Mouse (Mus musculus): ENCODE data around the gene Tbc1d22a. TPM values are rescaled to one million over a fixed set of nuclear protein-coding genes. Genes with fewer than 3 reads are reported as not detected.

Tbc1d22a gene
- polyA plus RNA-seq, 1 experiment from 2014 or later: 6.2 TPM

DNA sequence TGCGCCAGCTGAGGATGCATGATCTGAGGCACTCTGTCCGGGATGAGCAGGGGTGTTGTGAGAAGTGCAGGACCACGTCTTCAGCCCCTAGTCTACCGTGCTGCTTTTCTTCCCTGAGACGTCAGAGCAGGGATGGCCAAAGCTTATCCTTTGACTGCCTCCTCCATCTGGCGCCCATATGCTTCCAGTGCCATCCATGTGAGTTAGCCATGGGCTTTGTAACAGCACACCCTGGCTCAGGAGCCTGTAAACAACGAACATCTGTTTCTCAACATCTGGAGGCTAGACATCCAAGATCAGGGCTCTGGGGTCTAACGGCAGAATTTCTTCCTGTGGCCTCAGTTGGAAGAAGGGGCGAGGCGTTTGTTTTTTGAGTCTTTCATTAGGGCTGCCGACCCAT, 259.2 kb downstream of the Tbc1d22a start:
- ATAC-seq (replicated peaks; ENCODE audit: insufficient number of reproducible peaks, low FRiP score, low TSS enrichment, low read depth) (peak; percentile 63), DNase-seq (ENCODE audit: low spot score) (peak; percentile 90)
- Histone ChIP-seq H3K27ac (replicated peaks; ENCODE audit: low read depth, low read length) (peak overlapping the region; percentile 13; the same call in 1 of the 2 replicates), H3K4me3 (ENCODE audit: low read depth, low read length) (no peak overlapping the region), H3K27me3 (ENCODE audit: control insufficient read depth, insufficient read depth, low read length) (no peaks in the 10 kb centered on the region), H3K9me3 (replicated peaks; ENCODE audit: control insufficient read depth, low read length) (no peaks in the 10 kb centered on the region), H3K4me2 (ENCODE audit: low read depth, low read length) (no peak overlapping the region), H3K4me1 (ENCODE audit: control insufficient read depth, insufficient read depth, low read length) (peaks cover 17% of the 10 kb centered on the region), H3K36me3 (replicated peaks; ENCODE audit: control insufficient read depth, insufficient read depth, low read depth, low read length) (no peaks in the 10 kb centered on the region), H3K9ac (replicated peaks; ENCODE audit: low read length) (no peak overlapping the region)
- 22% methylated on average over 11 of the region's 11 CpGs for WGBS

DNA sequence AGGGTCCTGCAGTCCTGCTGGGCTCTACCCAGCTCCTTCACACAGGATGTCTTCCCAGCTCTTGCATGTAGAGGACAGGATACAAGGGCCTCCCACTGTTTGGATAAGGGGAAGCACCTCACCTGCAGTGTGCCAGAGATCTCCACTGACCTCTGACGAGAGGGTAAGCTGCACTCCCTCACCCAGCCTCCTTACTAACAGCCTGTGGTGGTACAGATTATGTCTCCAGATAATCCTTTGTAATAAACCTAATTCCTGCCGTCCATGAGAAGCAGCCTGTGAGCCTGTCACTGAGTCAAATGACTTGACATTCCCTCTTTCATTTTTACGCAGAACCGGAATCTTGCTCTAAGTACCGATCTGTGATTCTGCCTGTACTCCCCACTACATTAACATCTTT, 260.7 kb downstream of the Tbc1d22a start:
- H3K4me2 ChIP-seq (ENCODE audit: low read depth, low read length): no peak overlapping the region
- no peak for DNase-seq (ENCODE audit: low spot score)
- no peaks in the 10 kb centered on the region for H3K27me3 ChIP-seq (ENCODE audit: control insufficient read depth, insufficient read depth, low read length)
- no peaks in the 10 kb centered on the region for H3K9me3 ChIP-seq (replicated peaks; ENCODE audit: control insufficient read depth, low read length)
- 73% methylated on average over 5 of the region's 5 CpGs for WGBS
- no peak for ATAC-seq (replicated peaks; ENCODE audit: insufficient number of reproducible peaks, low FRiP score, low TSS enrichment, low read depth)
- peaks cover 18% of the 10 kb centered on the region for H3K4me1 ChIP-seq (ENCODE audit: control insufficient read depth, insufficient read depth, low read length)
- H3K4me3 ChIP-seq (ENCODE audit: low read depth, low read length): no peak overlapping the region
- no peak overlapping the region for H3K27ac ChIP-seq (replicated peaks; ENCODE audit: low read depth, low read length)
- H3K36me3 ChIP-seq (replicated peaks; ENCODE audit: control insufficient read depth, insufficient read depth, low read depth, low read length): no peaks in the 10 kb centered on the region
- H3K9ac ChIP-seq (replicated peaks; ENCODE audit: low read length): no peak overlapping the region

DNA sequence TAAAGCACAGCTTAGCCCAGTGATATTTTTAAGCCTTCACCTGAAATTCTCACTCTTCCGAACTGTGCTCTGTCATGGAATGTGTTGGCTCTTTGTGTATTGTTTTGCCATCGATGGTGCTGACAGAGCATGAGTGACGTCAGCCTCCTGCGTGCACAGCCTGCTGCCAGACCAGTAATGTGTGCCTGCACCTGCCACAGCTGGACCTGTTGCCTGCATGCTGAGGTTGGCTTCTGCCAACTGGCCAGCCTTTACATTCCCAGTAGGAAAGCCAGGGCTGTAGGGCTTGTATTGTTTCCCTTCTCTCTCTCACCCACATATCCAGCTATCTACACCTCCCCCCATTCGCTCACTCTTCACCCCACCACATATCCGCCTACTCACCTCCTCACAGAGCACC, 262.2 kb downstream of the Tbc1d22a start:
- peaks cover 18% of the 10 kb centered on the region for H3K4me1 ChIP-seq (ENCODE audit: control insufficient read depth, insufficient read depth, low read length)
- no peak overlapping the region for H3K4me2 ChIP-seq (ENCODE audit: low read depth, low read length)
- DNase-seq (ENCODE audit: low spot score): no peak
- H3K27ac ChIP-seq (replicated peaks; ENCODE audit: low read depth, low read length): no peak overlapping the region
- no peak overlapping the region for H3K9ac ChIP-seq (replicated peaks; ENCODE audit: low read length)
- no peak for ATAC-seq (replicated peaks; ENCODE audit: insufficient number of reproducible peaks, low FRiP score, low TSS enrichment, low read depth)
- H3K36me3 ChIP-seq (replicated peaks; ENCODE audit: control insufficient read depth, insufficient read depth, low read depth, low read length): no peaks in the 10 kb centered on the region
- H3K27me3 ChIP-seq (ENCODE audit: control insufficient read depth, insufficient read depth, low read length): no peaks in the 10 kb centered on the region
- no peak overlapping the region for H3K4me3 ChIP-seq (ENCODE audit: low read depth, low read length)
- 83% methylated on average over 6 of the region's 6 CpGs for WGBS
- no peaks in the 10 kb centered on the region for H3K9me3 ChIP-seq (replicated peaks; ENCODE audit: control insufficient read depth, low read length)

DNA sequence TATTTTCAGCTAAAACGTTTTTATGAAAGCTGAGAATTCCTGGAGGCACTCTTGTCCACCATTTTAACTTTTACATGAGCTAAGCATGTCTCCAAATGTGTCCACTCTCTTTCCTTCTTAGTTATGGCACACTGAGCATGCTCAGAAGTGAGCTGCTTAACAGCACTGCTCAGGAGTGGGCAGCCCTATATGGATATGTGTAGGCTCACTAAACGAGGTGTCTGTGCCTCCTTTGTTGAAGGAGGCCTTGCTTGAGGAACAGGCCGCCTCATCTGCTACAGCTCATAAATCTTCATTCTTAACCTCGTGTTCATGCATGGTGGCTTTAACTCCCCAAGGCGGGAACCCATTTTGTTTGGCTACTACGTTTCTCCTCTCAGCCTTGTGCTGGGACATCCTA, 262.8 kb downstream of the Tbc1d22a start:
- Histone ChIP-seq H3K4me2 (ENCODE audit: low read depth, low read length) (no peak overlapping the region), H3K4me1 (ENCODE audit: control insufficient read depth, insufficient read depth, low read length) (peaks cover 18% of the 10 kb centered on the region), H3K36me3 (replicated peaks; ENCODE audit: control insufficient read depth, insufficient read depth, low read depth, low read length) (no peaks in the 10 kb centered on the region), H3K27ac (replicated peaks; ENCODE audit: low read depth, low read length) (no peak overlapping the region), H3K4me3 (ENCODE audit: low read depth, low read length) (no peak overlapping the region), H3K9me3 (replicated peaks; ENCODE audit: control insufficient read depth, low read length) (no peaks in the 10 kb centered on the region), H3K9ac (replicated peaks; ENCODE audit: low read length) (no peak overlapping the region), H3K27me3 (ENCODE audit: control insufficient read depth, insufficient read depth, low read length) (no peaks in the 10 kb centered on the region)
- ATAC-seq (replicated peaks; ENCODE audit: insufficient number of reproducible peaks, low FRiP score, low TSS enrichment, low read depth): no peak
- WGBS: 59% methylated on average over 6 of the region's 6 CpGs
- DNase-seq (ENCODE audit: low spot score): no peak

DNA sequence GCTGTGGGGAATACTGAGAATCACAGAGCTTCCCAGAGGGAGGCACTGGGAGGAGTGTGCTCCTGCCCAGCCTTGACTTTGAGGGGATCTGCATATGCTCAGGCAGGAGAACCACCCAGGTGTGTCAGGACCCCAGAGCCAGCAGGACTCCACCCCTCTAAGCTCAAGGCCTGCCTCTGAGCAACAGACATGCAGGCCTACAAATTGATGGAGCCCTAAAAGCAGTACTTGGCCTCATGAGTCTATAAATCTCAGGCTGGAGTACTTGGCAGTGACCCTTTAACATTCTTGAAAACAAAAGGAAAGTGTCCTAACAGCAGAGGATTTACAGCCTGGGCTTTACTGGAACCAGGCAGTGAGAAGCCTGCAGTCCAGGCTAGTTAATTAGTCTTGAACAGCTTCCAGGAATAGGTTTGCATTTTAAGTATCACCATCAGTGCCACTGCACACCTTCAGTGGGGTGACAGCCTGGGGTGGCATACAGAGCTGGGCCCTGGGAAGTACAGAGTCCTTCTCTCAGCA, 263.3 kb downstream of the Tbc1d22a start:
- Histone ChIP-seq H3K9me3 (replicated peaks; ENCODE audit: control insufficient read depth, low read length) (no peaks in the 10 kb centered on the region), H3K4me2 (ENCODE audit: low read depth, low read length) (no peak overlapping the region), H3K27ac (replicated peaks; ENCODE audit: low read depth, low read length) (no peak overlapping the region), H3K9ac (replicated peaks; ENCODE audit: low read length) (no peak overlapping the region), H3K4me1 (ENCODE audit: control insufficient read depth, insufficient read depth, low read length) (peaks cover 15% of the 10 kb centered on the region), H3K4me3 (ENCODE audit: low read depth, low read length) (no peak overlapping the region), H3K36me3 (replicated peaks; ENCODE audit: control insufficient read depth, insufficient read depth, low read depth, low read length) (no peaks in the 10 kb centered on the region), H3K27me3 (ENCODE audit: control insufficient read depth, insufficient read depth, low read length) (no peaks in the 10 kb centered on the region)
- no peak for DNase-seq (ENCODE audit: low spot score)
- no peak for ATAC-seq (replicated peaks; ENCODE audit: insufficient number of reproducible peaks, low FRiP score, low TSS enrichment, low read depth)

DNA sequence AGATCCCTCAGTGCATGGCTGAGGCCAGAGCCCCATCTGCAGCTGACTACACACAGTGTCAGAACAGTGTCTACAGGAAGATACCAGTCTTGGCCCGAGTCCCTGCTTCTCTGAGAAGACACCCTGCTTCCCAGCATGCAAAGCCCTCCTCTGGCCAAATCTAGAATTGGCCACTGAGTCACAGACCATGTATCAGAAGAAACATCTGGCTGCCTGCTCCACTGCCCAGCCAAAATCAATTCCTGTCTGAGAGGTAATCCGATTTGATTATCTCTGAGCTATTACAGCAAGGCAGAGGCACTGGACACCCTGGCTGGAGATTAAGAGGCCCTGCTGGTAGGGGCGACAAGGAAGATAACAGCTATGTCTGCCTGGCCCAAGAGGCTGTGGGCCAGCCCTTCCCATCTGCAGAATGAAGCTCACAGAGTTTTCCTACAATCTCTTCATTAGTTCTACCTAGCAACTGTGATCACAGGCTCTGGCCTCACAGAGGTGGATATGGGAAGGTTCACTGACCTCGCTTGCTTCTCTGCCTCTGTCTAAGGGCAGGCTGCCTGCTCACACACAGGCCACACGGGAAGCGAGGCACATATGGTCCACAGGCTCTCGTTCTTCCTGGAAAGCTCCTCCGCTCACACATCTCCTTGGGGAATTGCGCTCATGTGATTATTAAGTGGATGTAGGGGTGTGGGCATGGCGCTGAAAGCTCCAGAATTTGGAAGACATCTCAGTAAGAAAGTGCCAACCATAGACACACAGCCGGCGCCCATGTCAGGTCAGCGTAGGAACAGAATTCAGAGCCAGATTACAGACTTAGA, 264.6 kb downstream of the Tbc1d22a start:
- Histone ChIP-seq H3K27me3 (ENCODE audit: control insufficient read depth, insufficient read depth, low read length) (no peaks in the 10 kb centered on the region), H3K4me3 (ENCODE audit: low read depth, low read length) (no peak overlapping the region), H3K4me2 (ENCODE audit: low read depth, low read length) (no peak overlapping the region), H3K4me1 (ENCODE audit: control insufficient read depth, insufficient read depth, low read length) (peaks cover 12% of the 10 kb centered on the region), H3K36me3 (replicated peaks; ENCODE audit: control insufficient read depth, insufficient read depth, low read depth, low read length) (no peaks in the 10 kb centered on the region), H3K27ac (replicated peaks; ENCODE audit: low read depth, low read length) (no peak overlapping the region), H3K9ac (replicated peaks; ENCODE audit: low read length) (0 out of 2 replicates have a peak overlapping the region, but pooled peaks have one; percentile 6), H3K9me3 (replicated peaks; ENCODE audit: control insufficient read depth, low read length) (no peaks in the 10 kb centered on the region)
- 0 out of 2 replicates have a peak, but pooled peaks have one; percentile 46 for ATAC-seq (replicated peaks; ENCODE audit: insufficient number of reproducible peaks, low FRiP score, low TSS enrichment, low read depth)
- 50% methylated on average over 13 of the region's 13 CpGs for WGBS
- peak; percentile 53 for DNase-seq (ENCODE audit: low spot score)

DNA sequence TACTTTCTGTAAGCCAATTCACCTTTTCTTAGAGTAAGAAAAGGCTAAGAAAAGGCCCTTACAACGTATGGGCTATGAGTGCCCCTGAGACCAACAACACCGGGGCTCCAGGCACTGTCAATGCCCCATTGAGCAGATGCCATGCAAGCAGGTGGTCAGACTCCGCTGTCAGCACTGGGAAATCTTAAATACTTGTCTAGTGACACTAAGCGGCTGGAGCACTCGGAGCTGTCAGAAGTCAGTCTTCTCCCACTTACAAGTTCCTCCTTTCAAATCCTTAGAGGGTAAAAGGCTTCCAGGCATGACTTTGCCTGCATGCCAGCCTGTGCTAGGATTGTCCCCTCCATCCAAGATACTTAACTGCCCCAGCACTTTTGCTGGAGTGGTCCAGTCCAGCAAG, 268.1 kb downstream of the Tbc1d22a start:
- no peaks in the 10 kb centered on the region for H3K36me3 ChIP-seq (replicated peaks; ENCODE audit: control insufficient read depth, insufficient read depth, low read depth, low read length)
- no peak overlapping the region for H3K9ac ChIP-seq (replicated peaks; ENCODE audit: low read length)
- WGBS: 77% methylated on average over 5 of the region's 5 CpGs
- H3K4me1 ChIP-seq (ENCODE audit: control insufficient read depth, insufficient read depth, low read length): peaks cover 7% of the 10 kb centered on the region
- DNase-seq (ENCODE audit: low spot score) (no peak), ATAC-seq (replicated peaks; ENCODE audit: insufficient number of reproducible peaks, low FRiP score, low TSS enrichment, low read depth) (no peak)
- H3K27me3 ChIP-seq (ENCODE audit: control insufficient read depth, insufficient read depth, low read length): no peaks in the 10 kb centered on the region
- no peak overlapping the region for H3K27ac ChIP-seq (replicated peaks; ENCODE audit: low read depth, low read length)
- no peak overlapping the region for H3K4me2 ChIP-seq (ENCODE audit: low read depth, low read length)
- H3K9me3 ChIP-seq (replicated peaks; ENCODE audit: control insufficient read depth, low read length): no peaks in the 10 kb centered on the region
- no peak overlapping the region for H3K4me3 ChIP-seq (ENCODE audit: low read depth, low read length)

DNA sequence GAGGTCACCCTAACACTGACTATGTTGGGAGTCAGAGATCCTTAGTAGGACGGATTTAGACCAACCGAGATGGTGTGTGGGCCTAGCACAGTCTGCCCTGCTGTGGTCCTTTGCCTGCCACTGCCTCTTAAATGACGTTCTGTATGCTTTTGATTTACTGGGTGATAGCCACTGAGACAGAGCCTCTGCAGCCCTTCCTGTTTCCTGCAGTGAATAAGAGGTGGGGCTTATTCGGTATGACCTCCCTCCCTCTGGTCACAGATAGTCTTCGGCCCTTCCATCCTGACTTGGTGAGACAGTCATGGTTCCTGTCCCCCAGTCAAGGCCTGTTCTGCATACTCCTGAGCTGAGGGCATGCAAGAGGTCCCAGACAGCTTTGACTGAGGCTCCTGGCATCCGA, 271.6 kb downstream of the Tbc1d22a start:
- H3K27ac ChIP-seq (replicated peaks; ENCODE audit: low read depth, low read length): no peak overlapping the region
- H3K36me3 ChIP-seq (replicated peaks; ENCODE audit: control insufficient read depth, insufficient read depth, low read depth, low read length): no peaks in the 10 kb centered on the region
- H3K4me3 ChIP-seq (ENCODE audit: low read depth, low read length): no peak overlapping the region
- DNase-seq (ENCODE audit: low spot score) (no peak), ATAC-seq (replicated peaks; ENCODE audit: insufficient number of reproducible peaks, low FRiP score, low TSS enrichment, low read depth) (no peak)
- no peaks in the 10 kb centered on the region; the same call in 1 of the 2 replicates for H3K4me1 ChIP-seq (ENCODE audit: control insufficient read depth, insufficient read depth, low read length)
- WGBS: 71% methylated on average over 6 of the region's 6 CpGs
- H3K4me2 ChIP-seq (ENCODE audit: low read depth, low read length): no peak overlapping the region
- no peaks in the 10 kb centered on the region for H3K9me3 ChIP-seq (replicated peaks; ENCODE audit: control insufficient read depth, low read length)
- H3K9ac ChIP-seq (replicated peaks; ENCODE audit: low read length): no peak overlapping the region
- H3K27me3 ChIP-seq (ENCODE audit: control insufficient read depth, insufficient read depth, low read length): no peaks in the 10 kb centered on the region
